In the genomic region with DNA sequence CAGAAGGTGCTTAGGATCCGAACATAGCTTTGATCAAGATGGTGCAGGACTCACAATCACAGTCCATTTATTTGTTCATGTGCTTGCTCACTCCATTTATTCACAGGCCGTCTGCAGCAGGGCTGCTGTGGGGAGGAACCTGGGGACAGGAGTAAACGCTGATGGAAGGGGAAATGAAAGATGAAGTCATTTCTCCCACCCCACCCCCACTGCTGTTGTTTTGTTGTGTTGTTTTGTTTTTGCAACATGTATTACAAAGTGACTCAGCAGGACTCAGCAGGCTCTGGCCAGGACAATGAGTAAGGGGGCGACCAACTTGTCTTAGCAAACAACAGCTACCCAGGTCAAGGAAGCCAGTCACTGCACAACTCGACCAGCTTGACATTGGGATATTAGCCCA, we compare ENCODE assay signal across 23 mouse cellular contexts.
A peak's percentile ranks its signal among the peaks of the same experiment; 100 is the strongest.
DNase-seq lines count a peak whose midpoint lies in the region; ATAC-seq and TF ChIP-seq lines count a peak whose summit lies in the region.
"Had no signal": no experiment of that assay in that cellular context is flagged by ENCODE, and none has a peak within 500 bp of the region (broad histone marks: within the 10 kb centered on the region; RNA-seq: fewer than 3 reads in every experiment).

No protein-coding gene starts in this region.

- H3K36me3 ChIP-seq in liver, adult 2 months (ENCODE audit: control insufficient read depth, insufficient read depth, low read length) = no peaks in the 10 kb centered on the region
- H3K36me3 ChIP-seq in megakaryocyte, embryonic 14.5 days (replicated peaks; ENCODE audit: low read length) = peaks cover 62% of the 10 kb centered on the region
- H3K36me3 ChIP-seq in hindbrain, embryonic 14.5 days (replicated peaks; ENCODE audit: control insufficient read depth, insufficient read depth) = no peaks in the 10 kb centered on the region
- H3K36me3 ChIP-seq: hindbrain, embryonic 10.5 days; hindbrain, embryonic 13.5 days had no signal

- TF ChIP-seq CTCF in liver, adult 2 months (IDR thresholded peaks at IDR 0.05; ENCODE audit: low read depth, low read length) = no peak

- no peaks in the 10 kb centered on the region; the same call in 1 of the 2 replicates for H3K79me2 ChIP-seq in liver, adult 2 months (ENCODE audit: control insufficient read depth, insufficient read depth, low read length)

- H3K9me3 ChIP-seq in megakaryocyte, embryonic 14.5 days = no peaks in the 10 kb centered on the region
- H3K9me3 ChIP-seq in hindbrain, embryonic 14.5 days (ENCODE audit: control insufficient read depth, low read length) = no peaks in the 10 kb centered on the region
- H3K9me3 ChIP-seq: forebrain, embryonic 10.5 days; forebrain, embryonic 13.5 days; hindbrain, embryonic 10.5 days; hindbrain, embryonic 13.5 days had no signal

- H3K9ac ChIP-seq in liver, adult 2 months (ENCODE audit: low read depth, low read length) = no peak overlapping the region
- H3K9ac ChIP-seq in hindbrain, embryonic 14.5 days = no peak overlapping the region
- H3K9ac ChIP-seq: forebrain, embryonic 13.5 days; hindbrain, embryonic 13.5 days had no signal

- no peak for TF ChIP-seq POLR2A in liver, adult 2 months (IDR thresholded peaks at IDR 0.05; ENCODE audit: extremely low read depth, insufficient read depth, low read length)

- WGBS in liver, adult 2 months = 73% methylated on average over 5 of the region's 5 CpGs
- 32% methylated on average over 5 of the region's 5 CpGs for WGBS in hindbrain, embryonic 14.5 days

- no peaks in the 10 kb centered on the region for H3K27me3 ChIP-seq in liver, adult 2 months (ENCODE audit: control insufficient read depth, insufficient read depth, low read length)
- no peaks in the 10 kb centered on the region for H3K27me3 ChIP-seq in megakaryocyte, embryonic 14.5 days (replicated peaks)
- H3K27me3 ChIP-seq in hindbrain, embryonic 14.5 days (ENCODE audit: control insufficient read depth, insufficient read depth, low read length) = no peaks in the 10 kb centered on the region
- H3K27me3 ChIP-seq: forebrain, embryonic 13.5 days; hindbrain, embryonic 13.5 days had no signal

- DNase-seq in liver, adult 2 months (ENCODE audit: extremely low read depth, low read depth, low spot score) = peak; percentile 19
- no peak for DNase-seq in liver
- peak; percentile 49 for DNase-seq in lung, postnatal 36 days
- DNase-seq in lung, adult 18-20 months = no peak
- DNase-seq in adrenal gland, postnatal 25 days = no peak
- no peak for DNase-seq in hindbrain, embryonic 14.5 days (ENCODE audit: low spot score)
- DNase-seq: adrenal gland, adult 8-10 months; adrenal gland, postnatal 36 days; cerebellum, adult 18-20 months; cerebellum, adult 9-10 months; cerebellum, postnatal 14 days; gastrocnemius, postnatal 10 days; gastrocnemius, postnatal 36 days; heart, adult 11 months; heart, postnatal 36 days had no signal

- ATAC-seq in hindbrain, embryonic 14.5 days (ENCODE audit: low FRiP score) = no peak
- ATAC-seq: activated CD4-positive, CD25-positive, alpha-beta regulatory T cell, adult 4 months; forebrain, embryonic 13.5 days; forebrain, embryonic 16.5 days had no signal

- H3K27ac ChIP-seq in liver, adult 2 months (replicated peaks; ENCODE audit: insufficient read depth, low read depth, low read length) = no peak overlapping the region
- no peak overlapping the region for H3K27ac ChIP-seq in hindbrain, embryonic 14.5 days
- H3K27ac ChIP-seq: forebrain, embryonic 10.5 days; forebrain, embryonic 13.5 days; hindbrain, embryonic 10.5 days; hindbrain, embryonic 13.5 days had no signal

- H3K4me1 ChIP-seq in liver, adult 2 months (ENCODE audit: control insufficient read depth, insufficient read depth, low read length) = 0 out of 2 replicates have a peak, but pooled peaks cover 2% of the 10 kb centered on the region
- peaks cover 78% of the 10 kb centered on the region for H3K4me1 ChIP-seq in megakaryocyte, embryonic 14.5 days
- H3K4me1 ChIP-seq in hindbrain, embryonic 14.5 days (replicated peaks; ENCODE audit: control insufficient read depth, insufficient read depth, low read length) = no peaks in the 10 kb centered on the region
- H3K4me1 ChIP-seq: forebrain, embryonic 13.5 days; hindbrain, embryonic 10.5 days; hindbrain, embryonic 13.5 days had no signal

- H3K4me2 ChIP-seq in hindbrain, embryonic 14.5 days (replicated peaks) = no peak overlapping the region
- H3K4me2 ChIP-seq: forebrain, embryonic 13.5 days; heart, embryonic 11.5 days; hindbrain, embryonic 13.5 days had no signal

- no peak overlapping the region for H3K4me3 ChIP-seq in liver, adult 2 months (ENCODE audit: insufficient read depth, low read depth, low read length)
- peak overlapping the region; percentile 8 for H3K4me3 ChIP-seq in megakaryocyte, embryonic 14.5 days (replicated peaks)
- H3K4me3 ChIP-seq in hindbrain, embryonic 14.5 days (replicated peaks; ENCODE audit: low read length) = no peak overlapping the region
- H3K4me3 ChIP-seq: forebrain, embryonic 10.5 days; forebrain, embryonic 13.5 days; hindbrain, embryonic 10.5 days; hindbrain, embryonic 13.5 days had no signal

Comparison
In these comparisons a context has a peak if more than half of its experiments do, and no peak if none do; other contexts are left out.
1. DNase-seq: peak in liver, adult 2 months (single experiment) and lung, postnatal 36 days (single experiment); none in liver (single experiment), lung, adult 18-20 months (0 of 2), adrenal gland, postnatal 25 days (single experiment) and hindbrain, embryonic 14.5 days (single experiment).